Mouse (Mus musculus) heart, adult 2 months (tissue): ENCODE results near the gene Lrrc8c. TPM values are rescaled to one million over a fixed set of nuclear protein-coding genes. Genes with fewer than 3 reads are reported as not detected.

Experiments
- DNase-seq, 2 experiments: peaks; one replicate each; pipeline ENCODE4 v3.0.0; 2021
- H3K27ac ChIP-seq: fragments of 200-600 bp; 2 replicates; pipeline ENCODE4 v1.8.1; 2022
- H3K27me3 ChIP-seq: fragments of 200-500 bp; 2 replicates; pipeline ENCODE4 v1.6.1; 2012; ENCODE audit warnings: mild to moderate bottlenecking, low read length, inconsistent platforms, mixed read lengths; ENCODE audit not compliant: control insufficient read depth, insufficient read depth
- H3K36me3 ChIP-seq: fragments of 200-500 bp; 2 replicates; pipeline ENCODE4 v1.6.1; 2012; ENCODE audit warnings: low read length, inconsistent platforms; ENCODE audit not compliant: control insufficient read depth, insufficient read depth
- H3K4me1 ChIP-seq: fragments of 200-500 bp; 2 replicates; pipeline ENCODE4 v1.6.1; 2011; ENCODE audit warnings: low read length; ENCODE audit not compliant: control insufficient read depth, insufficient read depth
- H3K4me3 ChIP-seq: fragments of 200-600 bp; 2 replicates; pipeline ENCODE4 v1.8.1; 2022
- H3K79me2 ChIP-seq: fragments of 200-500 bp; replicated peaks from 2 replicates; pipeline ENCODE4 v1.6.1; 2012; ENCODE audit warnings: mild to moderate bottlenecking, inconsistent platforms, low read length, moderate library complexity, mixed read lengths; ENCODE audit not compliant: control insufficient read depth, insufficient read depth
- H3K9ac ChIP-seq: fragments of 200-500 bp; 2 replicates; pipeline ENCODE4 v1.6.1; 2012; ENCODE audit warnings: low read depth, mild to moderate bottlenecking, control low read depth, inconsistent platforms, low read length, mixed read lengths
- CTCF ChIP-seq: fragments of 200-600 bp; IDR thresholded peaks from 2 replicates; pipeline ENCODE4 v1.8.1; 2022; ENCODE audit warnings: antibody characterized with exemption, mild to moderate bottlenecking, moderate library complexity
- EP300 ChIP-seq: fragments of 200-500 bp; IDR thresholded peaks from 2 replicates; pipeline ENCODE4 v1.6.1; 2011; ENCODE audit warnings: low read depth, low read length, control low read depth; ENCODE audit not compliant: insufficient read depth
- POLR2A ChIP-seq: fragments of 200-500 bp; IDR thresholded peaks from 2 replicates; pipeline ENCODE4 v1.6.1; 2011; ENCODE audit warnings: mild to moderate bottlenecking, low read depth, low read length, control low read depth; ENCODE audit not compliant: insufficient read depth
- WGBS: fragments of 180-500 bp; shearing (Covaris S2); methylation state at CpG from one replicate; pipeline ENCODE4 v1.1.7; 2018; 5-methylcytosine and 5-hydroxymethylcytosine counted together
- intact Hi-C: fragments of 180-260 bp; cut with DNase I; formaldehyde crosslinking; loops from one replicate; pipeline ENCODE4 v1.15.1; 2025
- long read RNA-seq: library from polyadenylated mRNA; stranded (forward); transcript quantifications from one replicate; pipeline ENCODE4 v2.0.0, GENCODE M21; 2021
- polyA plus RNA-seq: library from polyadenylated mRNA; depleted of rRNA; stranded (reverse); fragments of >200 nt; gene quantifications from 2 replicates; pipeline ENCODE4 v1.2.3, GENCODE M21; 2012; rRNA removed
- total RNA-seq, 2 experiments: library from RNA; stranded (reverse); gene quantifications; 2 replicates each; pipeline ENCODE4 v1.2.3; 2021

The Lrrc8c gene
- 10 to 100 TPM; 19.7 to 35.5 TPM for total RNA-seq
- polyA plus RNA-seq: 23.5 and 37.5 TPM in 2 replicates
- long read RNA-seq, full-length matches to known transcripts: 12 of 18 reads
- long read RNA-seq, partial matches to known transcripts: 0 of 18 reads
- long read RNA-seq, other reads (novel, unspliced or antisense): 6 of 18 reads

- Histone ChIP-seq H3K79me2 (peaks cover 1% of the 10 kb centered on the region; the same call in 1 of the 2 replicates), H3K36me3 (peaks cover 17% of the 10 kb centered on the region), H3K9ac (peak within 1 kb of the TSS; percentile 99), H3K27ac (peak within 1 kb of the TSS; percentile 97), H3K27me3 (no peaks in the 10 kb centered on the region), H3K4me3 (peak within 1 kb of the TSS; percentile 97), H3K4me1 (peaks cover 13% of the 10 kb centered on the region)
- intact Hi-C loops: loop anchor here (1.0 to 5.0 kb wide), 3 partner anchors 112 to 358 kb away; partner anchors contain the start of gene Zfp326
- DNase-seq: peak; percentile 90 to 93
- TF ChIP-seq EP300 (no peak), POLR2A (peak; percentile 84), CTCF (peak; percentile 56)
- WGBS: under 1% methylated on average over 88 of the region's 93 CpGs
Measured at GRCm38 (mm10) chr5:105519096-105519975, at the start of gene Lrrc8c. Lrrc8c (plus strand) TSS chr5:105519388.

- intact Hi-C loops: no loop called here
- WGBS: 79% methylated on average over 5 of the region's 5 CpGs
- no peaks in the 10 kb centered on the region for H3K79me2 ChIP-seq
- no peaks in the 10 kb centered on the region for H3K27me3 ChIP-seq
- H3K4me1 ChIP-seq: no peaks in the 10 kb centered on the region
- no peaks in the 10 kb centered on the region for H3K36me3 ChIP-seq
- TF ChIP-seq POLR2A (no peak), EP300 (no peak)
- no peak overlapping the region for H3K9ac ChIP-seq
- no peak overlapping the region for H3K27ac ChIP-seq
- H3K4me3 ChIP-seq: no peak overlapping the region
- DNase-seq: no peak
Measured at GRCm38 (mm10) chr5:105472983-105473705, 46.0 kb upstream of the Lrrc8c start.

- TF ChIP-seq CTCF (no peak), POLR2A (no peak), EP300 (no peak)
- DNase-seq: no peak
- no peaks in the 10 kb centered on the region for H3K36me3 ChIP-seq
- WGBS: 51% methylated on average over 9 of the region's 9 CpGs
- H3K79me2 ChIP-seq: no peaks in the 10 kb centered on the region
- H3K9ac ChIP-seq: no peak overlapping the region
- intact Hi-C loops: no loop called here
- H3K4me3 ChIP-seq: no peak overlapping the region
- no peaks in the 10 kb centered on the region for H3K27me3 ChIP-seq
- H3K4me1 ChIP-seq: no peaks in the 10 kb centered on the region
- H3K27ac ChIP-seq: no peak overlapping the region
Measured at GRCm38 (mm10) chr5:105477527-105477926, 41.7 kb upstream of the Lrrc8c start.

- Histone ChIP-seq H3K9ac (no peak overlapping the region), H3K36me3 (no peaks in the 10 kb centered on the region), H3K27me3 (no peaks in the 10 kb centered on the region), H3K27ac (no peak overlapping the region), H3K4me1 (no peaks in the 10 kb centered on the region), H3K79me2 (no peaks in the 10 kb centered on the region), H3K4me3 (no peak overlapping the region)
- 89% methylated on average over 13 of the region's 13 CpGs for WGBS
- DNase-seq: no peak
- TF ChIP-seq CTCF: no peak
- no peak for TF ChIP-seq EP300
- no peak for TF ChIP-seq POLR2A
- intact Hi-C loops: no loop called here
Measured at GRCm38 (mm10) chr5:105479673-105480072, 39.5 kb upstream of the Lrrc8c start.

GRCm38 (mm10) chr5:105480561-105480960 lies 38.6 kb upstream of the Lrrc8c start:
- intact Hi-C loops: no loop called here
- H3K9ac ChIP-seq: no peak overlapping the region
- DNase-seq: no peak
- H3K27ac ChIP-seq: no peak overlapping the region
- TF ChIP-seq POLR2A: no peak
- no peak for TF ChIP-seq EP300
- TF ChIP-seq CTCF: no peak
- no peaks in the 10 kb centered on the region for H3K27me3 ChIP-seq
- H3K4me1 ChIP-seq: no peaks in the 10 kb centered on the region
- H3K79me2 ChIP-seq: no peaks in the 10 kb centered on the region
- WGBS: 95% methylated on average over 17 of the region's 17 CpGs
- no peaks in the 10 kb centered on the region for H3K36me3 ChIP-seq
- H3K4me3 ChIP-seq: no peak overlapping the region
